Mouse (Mus musculus): ENCODE measurements around the gene Robo3.
A peak's percentile ranks its signal among the peaks of the same experiment; 100 is the strongest.

Robo3 gene

DNA sequence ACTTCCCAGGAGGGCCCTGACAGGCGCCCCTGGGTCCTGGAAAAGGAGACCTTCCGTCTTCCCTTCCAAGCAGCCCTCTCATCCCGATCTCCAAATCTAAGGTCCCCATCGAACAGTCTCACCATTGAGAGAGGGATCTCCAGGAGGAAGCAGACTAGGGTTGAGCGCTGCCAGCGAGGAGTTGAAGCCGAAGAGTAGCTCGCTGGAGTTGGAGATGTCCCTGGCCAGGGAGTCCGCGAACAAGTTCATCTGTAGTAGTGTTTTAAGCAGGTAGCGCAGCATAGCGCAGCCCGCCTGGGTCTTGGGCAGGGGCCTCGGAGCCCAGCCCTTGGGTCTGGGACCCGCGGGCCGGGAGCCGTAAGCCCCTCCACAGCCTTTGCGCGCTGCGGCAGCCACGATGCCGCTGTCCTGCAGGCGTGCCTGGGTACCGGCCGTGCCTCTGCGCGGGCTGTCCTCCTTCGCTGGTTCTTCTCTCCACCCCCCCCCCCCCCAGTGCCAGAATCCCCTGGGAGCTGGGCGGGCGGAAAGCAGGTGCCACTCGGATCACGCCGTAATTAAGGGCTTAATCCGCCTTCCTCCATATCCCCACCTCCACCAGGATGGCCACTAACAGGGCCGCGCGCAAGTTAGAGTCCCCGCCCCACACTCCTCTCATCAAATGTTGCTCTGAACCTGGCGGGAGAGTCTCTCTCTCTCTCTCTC lies at the start of gene Robo3:
Robo3 (minus strand) TSS at position 527 of the 702 bp plus-strand sequence.
- DNase-seq, result no peak

DNA sequence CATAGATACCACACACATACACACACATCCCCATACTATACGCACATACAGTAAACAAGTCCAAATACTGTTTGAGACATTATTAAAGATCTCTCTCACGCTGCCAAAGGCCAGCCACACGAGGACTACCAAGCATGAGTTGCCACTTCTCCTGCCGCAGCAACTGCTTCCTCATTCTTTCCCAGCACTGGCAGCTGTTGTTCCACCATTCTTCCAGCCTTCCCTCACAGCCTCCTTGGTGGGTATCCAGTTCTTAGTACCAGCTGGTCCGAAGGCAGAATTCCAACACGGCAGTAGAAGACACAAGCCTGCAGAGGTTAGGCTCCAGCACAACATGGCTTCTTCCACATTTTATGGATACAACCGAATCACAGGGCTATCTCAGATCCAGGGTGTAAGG lies 41.9 kb upstream of the Robo3 start:
- no peak for DNase-seq

DNA sequence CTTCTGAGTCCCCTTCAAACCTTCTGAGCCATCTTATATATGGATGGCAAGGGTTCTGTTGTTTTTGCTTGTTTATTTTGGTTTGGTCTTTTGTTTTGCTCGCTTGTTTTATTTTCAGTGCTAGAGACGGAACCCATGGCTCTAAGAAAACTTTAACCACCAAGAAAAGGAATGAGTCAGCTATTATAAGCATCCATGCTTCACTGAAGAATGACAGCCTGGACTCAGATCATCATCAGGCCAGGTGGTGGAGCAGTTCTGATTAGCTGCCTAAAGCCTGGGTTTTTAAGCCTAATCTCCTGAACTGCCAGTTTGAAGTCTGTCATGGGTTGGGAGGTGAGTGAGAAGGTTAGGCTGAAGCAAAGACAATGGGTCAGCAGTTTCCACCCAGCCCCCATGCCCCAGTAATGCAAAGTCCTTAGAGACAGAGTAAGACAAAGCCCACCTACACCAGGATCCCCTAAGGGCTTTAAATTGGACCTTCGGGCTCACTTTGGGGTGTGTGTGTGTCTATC lies 40.6 kb upstream of the Robo3 start:
- no peak for DNase-seq

DNA sequence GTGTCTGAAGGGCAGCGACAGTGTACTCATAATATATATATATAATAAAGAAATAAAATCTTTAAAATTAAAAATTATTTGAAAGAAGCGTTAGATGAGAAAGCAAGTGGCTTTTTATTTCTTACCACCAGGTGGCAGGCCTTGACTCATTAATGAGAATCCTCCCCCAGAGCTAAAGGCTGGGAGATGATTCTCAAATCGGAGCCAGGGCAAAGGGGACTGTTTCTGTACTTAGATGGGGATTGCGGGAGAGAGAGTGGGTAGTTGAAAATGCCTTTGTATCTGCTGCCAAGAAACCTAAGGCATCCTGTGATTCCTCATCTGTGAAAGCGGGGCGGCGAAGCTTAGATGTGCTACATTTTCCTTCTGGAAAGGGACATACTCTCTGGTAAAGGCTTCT lies 29.7 kb upstream of the Robo3 start:
- peak; percentile 43 for DNase-seq

DNA sequence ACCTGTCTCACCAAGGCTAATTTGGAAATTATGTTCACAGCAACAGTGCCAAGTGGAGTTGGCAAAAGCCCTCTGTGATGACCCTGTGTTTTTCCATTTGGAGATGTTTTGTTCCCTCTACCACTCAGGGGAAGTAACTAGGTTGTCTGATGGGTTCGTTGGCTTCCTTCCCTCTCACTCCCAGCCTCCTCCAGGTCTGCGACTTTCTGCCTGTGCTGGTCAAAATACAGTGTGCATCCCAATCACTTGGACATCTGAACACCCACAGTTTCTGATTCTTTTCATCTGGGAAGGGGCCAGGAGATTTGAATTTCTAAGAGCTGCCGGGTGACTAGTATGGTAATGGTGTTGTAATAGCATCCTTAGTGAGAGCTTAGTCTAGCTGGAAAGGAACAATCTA lies 28.5 kb upstream of the Robo3 start:
- DNase-seq, result no peak

DNA sequence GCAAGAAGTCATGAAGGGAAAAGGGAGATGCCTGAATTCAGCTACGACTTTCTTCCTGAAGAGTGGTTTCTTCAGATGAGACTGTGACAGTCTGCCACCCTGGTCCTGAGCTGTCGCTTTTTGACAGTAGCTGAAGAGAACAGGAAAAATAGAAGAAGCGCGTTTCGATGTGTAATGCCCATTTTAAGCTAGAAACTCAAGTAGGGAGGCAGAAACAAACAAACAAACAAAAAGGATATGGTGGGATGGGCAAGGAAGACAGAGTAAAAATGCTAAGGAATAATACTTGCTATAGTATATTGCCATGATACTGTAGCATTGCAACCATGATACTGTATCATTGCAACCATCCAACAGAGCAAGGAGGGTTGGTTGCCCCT lies 27.9 kb upstream of the Robo3 start:
- DNase-seq, result no peak

DNA sequence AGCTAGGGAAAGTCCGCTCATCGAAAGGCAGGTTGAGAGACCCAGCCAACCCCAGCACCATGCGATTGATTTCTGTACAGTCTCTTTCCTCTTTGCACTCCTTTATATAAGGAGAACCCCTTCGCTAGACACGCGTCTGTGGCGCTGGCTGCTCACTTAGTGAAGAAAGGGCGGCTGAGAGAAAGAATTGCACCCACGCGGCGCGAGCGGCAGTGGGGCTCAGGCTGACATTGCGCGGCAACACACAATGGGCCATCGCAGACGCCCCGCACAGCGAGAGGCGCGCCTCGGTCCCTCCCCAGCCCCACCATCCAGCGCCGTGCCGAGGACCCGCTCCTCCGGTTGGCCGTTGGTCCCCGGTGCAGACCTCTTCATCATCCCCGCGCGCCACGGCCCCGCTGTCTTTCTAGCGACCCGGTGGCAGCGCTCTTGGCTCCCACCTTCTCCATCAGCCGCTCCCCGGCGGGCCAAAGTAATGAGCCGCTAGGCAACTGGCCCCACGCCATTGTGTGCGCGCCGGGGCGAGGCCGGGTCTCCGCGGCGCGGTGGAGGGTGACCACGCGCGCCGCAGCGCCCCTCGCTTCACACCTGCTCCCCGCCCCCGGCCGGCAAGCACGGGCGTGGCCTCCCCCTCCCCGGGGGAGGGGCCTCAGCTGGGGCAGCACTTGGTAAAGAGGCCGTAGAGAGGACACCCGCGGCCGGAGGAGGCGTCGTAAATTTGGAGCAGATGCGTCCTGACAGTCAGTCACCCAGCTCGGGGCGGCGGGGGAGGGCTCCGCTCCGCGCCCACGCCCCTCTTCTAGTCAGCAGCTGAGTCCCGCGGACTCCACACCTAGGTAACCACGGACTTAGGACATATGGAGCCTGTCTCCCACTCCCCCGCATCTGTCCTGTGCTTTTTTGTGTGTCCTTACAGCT lies 27.3 kb upstream of the Robo3 start:
- peak; percentile 43 for DNase-seq

DNA sequence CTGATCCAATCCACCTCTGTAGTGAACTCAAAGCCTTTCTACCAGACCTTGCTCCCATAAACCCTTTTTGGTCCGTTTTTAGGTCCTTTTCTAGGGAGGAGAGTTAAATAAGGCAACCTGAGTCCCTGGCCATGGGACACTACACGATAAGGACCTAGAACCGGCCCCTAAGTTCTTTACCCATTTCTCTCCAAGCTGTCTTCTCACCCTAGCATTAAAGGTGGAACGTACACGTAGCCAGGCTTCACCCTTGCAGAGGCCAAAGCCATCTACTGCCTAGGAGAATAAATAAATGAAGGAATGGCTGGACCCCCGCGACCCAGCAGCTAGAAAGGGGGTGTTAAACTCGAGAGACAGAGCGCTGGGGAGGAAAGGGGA lies 26.6 kb upstream of the Robo3 start:
- DNase-seq, result no peak

DNA sequence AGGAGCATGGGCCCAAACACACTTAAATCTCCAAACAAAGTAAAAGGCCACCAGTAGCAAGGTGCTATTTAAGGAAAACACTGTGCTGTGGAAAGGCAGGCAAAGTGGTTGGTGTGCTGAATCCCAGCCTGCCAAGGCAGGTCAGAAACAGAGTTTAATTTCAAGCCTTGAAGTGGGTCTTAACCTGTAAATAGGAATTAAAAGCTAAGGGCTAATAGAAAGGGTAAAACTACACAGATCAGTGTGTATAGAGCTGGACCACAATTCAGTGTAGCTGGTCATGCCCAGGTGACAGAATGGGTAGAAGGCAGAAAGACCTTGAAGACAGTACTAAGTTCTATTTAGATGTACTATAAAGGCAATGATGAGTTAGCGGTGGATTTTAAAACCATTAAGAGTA lies 24.1 kb upstream of the Robo3 start:
- no peak for DNase-seq

DNA sequence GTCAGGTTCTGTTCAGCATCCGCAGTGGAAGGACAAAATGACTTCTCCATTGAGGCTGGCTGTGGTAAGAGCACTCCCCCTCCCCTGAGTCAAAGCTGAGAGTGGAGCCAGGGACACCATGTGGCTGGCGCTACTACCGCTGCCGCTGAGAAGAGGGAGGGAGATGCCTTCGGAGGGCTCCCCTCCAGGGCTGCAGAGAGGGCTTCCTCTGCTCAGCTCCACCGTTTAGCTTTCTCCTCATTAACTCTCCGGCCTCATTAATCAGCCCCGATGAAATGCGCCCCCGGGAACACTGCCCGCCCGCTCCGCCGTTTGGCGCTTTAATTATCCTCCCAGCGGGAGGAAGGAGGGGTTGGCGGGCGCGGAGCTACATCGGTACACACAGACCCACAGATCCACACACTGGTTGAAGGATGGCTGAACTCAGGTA lies 23.4 kb upstream of the Robo3 start:
- DNase-seq, result peak; percentile 67

DNA sequence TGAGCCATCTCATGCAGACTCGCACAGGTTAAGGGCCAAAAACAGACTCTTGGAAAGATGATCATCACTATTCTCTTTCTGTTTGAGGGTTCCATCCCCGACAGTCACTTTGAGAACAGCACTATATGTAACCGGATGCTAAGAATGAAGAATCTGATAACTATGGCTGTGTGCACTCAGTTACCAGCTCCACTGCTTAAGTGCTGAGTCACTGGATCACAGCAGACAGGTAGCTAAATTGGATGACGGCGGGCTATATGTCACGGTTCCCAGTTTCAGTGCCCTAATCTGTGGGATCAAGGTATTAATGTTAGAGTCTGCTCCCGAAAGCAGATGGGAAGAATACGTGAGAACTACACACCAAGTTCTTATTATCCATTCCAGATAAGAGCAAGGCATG lies 22.8 kb upstream of the Robo3 start:
- DNase-seq, result no peak

DNA sequence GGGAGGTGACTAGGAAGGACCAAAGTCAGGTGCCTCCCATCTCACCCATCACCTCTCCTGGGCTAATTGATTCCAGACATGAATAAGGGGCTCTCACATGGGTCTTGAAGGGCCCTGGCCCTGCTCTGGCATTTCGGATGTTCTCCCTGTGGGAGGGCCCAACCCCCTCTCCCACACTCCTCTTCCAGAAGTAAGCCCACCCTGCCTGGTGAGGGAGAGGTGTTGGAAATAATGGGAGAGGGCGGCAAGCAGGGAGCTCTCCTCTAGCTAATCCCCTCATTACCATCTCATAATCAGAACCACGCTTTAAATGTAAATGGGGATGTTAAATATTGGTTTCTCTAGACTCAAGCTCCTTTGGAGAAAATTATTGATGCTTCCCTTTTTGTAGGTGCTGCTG lies 21.9 kb upstream of the Robo3 start:
- DNase-seq, result no peak

DNA sequence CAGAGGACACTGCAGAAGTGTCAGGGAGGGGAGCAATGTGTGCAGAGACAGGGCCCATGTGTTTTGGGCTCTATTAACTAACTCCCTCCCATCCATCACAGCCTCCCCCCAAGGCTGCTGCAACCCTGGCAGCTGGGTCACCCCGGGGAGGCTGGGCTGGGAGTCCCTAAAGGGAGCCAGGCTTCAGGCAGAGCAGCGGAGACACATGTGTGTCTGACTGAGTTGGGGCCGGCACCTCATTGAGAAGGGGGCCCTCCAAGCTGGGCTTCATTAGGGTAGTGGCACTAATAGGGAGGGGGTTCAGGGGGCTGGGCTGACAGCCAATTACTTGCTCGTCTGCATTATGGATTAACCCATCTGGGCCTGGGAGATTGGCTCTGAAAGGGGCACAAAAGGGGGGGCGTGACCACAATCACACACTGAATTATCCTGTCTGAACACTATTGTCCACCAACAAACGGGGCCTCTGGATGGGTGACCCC lies 21.0 kb upstream of the Robo3 start:
- no peak for DNase-seq

DNA sequence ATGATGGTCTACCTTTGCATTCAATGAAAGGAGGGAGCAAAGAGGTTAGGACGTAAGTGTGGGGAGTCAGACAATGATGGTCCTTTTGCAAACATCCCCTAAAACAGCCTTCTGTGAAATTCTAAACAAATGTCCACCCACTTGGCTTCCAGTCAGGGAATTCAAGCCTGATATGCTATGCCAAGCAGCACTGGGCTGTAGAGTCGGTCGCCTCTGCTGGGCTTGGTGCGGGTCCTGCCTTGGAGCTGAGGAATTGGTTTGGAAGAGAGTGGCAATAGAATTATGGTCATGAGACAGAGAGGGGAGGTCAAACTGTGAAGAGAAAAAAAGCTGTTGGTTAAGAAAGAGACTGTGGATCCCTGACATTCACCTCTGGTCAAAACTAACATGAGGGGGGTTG lies 20.3 kb upstream of the Robo3 start:
- no peak for DNase-seq

DNA sequence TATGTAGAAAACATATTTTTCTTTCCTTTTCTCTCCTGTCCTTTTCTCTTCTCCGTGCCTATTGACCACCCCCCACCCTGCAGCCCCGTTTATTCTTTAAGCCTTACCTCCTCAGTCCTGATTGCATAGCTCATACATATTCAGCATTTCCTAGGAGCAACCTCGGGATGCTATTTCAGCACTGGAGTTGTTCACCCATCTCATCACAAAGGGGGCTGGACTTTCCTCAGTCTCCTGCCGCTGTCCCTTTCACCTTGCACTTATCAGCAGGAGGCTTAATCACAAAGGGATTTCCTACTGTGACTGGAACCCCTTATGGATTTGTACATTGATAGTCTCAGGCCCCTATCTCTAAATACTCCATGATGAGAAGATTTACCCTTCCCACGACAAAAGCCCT lies 19.4 kb upstream of the Robo3 start:
- DNase-seq, result no peak

DNA sequence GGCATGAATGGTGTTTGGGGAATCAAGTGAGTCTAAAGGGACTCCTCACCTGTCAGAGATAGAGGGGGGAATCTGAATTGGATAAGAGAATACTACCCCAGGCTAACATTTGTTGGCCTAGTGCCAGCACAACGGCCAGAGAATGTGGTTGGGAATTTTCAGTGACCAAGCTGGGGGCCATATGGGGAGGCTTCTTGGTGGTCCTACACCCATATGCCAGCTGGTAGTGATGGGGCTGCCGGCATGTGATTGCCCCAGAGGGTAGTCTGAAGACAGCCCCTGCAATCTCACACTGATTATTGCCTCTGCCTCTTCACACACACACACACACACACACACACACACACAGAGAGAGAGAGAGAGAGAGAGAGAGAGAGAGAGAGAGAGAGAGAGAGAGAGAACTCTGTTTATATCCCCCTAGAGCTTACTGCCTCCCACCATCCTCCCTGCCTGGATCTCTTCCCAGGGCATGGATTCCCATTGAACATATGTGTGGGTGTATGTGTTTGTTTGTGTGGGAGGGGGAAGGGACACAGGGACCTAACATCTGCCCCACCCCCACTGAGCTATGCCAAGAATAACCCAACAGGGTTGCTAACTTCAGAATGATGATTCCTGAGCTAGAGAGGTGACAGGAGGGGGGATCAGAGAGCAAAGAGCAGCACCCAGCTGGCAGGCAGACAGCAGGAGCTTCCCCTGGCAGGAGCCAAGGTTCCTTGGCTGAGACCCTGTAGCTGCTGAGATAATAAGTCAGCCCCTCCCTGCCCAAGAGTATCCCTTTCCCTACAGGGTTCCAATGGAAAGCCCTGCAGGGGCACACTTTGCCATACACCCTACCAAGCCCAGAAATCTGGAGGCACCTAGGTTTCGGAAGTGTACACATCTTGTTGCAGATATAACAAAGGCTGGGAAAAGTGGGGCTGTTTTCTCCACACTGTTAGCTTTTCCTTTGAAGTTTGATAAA lies 5.0 kb upstream of the Robo3 start:
- no peak for DNase-seq

DNA sequence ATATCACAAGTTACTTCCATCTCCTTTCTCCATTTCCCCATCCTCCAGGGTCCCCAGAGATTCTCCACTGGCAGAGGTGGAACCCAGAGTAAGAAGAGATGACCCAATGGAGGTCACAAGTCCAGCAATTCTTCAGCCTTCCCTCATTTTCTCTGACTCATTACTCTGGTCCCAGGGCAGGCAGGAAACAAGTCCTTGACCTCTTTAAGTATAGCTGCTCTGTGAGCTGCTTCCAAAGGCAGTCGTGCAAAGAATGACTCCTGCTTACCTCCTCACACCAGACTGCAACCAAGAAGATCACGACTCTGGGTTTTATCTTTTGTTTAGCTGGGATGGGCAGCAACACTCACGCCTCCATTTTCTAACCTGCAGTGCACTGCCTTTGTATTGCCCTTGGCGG lies 2.6 kb upstream of the Robo3 start:
- no peak for DNase-seq

DNA sequence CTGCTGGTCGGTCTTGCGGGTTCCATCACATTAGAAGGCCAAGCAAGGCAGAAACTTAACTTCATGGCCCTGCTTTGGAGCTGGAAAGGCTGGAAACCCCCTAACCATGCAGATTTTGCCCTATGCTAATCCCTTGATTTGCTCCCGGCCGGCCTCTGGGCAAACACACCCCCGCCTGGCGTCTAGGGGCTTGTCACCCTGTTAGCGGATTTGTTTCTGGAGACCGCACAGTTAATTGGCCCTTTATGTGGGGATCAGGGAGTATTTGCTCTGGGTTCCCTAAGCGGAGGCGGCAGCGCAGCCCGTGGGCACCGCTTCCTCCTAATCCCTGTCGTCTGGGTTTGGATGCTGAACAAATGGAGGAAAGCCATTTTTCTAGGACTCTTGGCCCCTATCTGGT lies 1.9 kb upstream of the Robo3 start:
- DNase-seq, result no peak

DNA sequence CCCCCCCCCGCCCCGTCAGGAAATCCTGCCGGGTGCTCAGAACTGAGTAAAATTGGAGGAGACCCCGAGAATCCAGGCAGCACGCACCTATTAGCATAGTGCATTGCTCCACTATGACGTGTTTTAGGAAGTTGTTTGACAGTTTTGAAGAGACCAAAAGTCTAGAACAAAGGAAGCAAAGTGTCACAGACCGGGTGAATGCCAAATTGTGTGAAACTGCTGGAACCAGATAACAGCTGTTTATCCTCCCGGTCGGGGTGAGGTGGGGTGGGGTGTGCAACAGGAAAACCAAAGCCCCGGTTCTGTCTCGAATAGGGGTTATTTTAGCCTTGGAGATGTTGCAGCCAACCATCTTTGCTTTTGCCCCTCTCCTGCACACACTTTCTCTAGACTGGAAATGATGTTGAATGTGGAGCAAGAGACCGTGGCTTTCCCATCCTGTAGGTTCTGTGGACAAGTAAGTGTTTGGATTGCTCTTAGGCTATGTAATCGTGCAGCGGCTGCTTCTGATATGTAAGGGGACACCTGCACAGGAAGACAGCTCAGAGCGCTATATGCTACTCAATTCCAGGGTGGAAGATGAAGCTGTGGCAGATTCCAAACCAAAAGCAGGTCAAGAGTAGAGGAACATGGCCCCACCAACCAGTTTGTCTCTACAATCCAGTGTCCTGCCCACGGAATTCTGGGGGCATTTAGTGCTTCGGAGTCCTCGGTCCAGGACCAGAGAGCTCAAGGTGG lies 946 bp upstream of the Robo3 start:
- DNase-seq, result no peak

DNA sequence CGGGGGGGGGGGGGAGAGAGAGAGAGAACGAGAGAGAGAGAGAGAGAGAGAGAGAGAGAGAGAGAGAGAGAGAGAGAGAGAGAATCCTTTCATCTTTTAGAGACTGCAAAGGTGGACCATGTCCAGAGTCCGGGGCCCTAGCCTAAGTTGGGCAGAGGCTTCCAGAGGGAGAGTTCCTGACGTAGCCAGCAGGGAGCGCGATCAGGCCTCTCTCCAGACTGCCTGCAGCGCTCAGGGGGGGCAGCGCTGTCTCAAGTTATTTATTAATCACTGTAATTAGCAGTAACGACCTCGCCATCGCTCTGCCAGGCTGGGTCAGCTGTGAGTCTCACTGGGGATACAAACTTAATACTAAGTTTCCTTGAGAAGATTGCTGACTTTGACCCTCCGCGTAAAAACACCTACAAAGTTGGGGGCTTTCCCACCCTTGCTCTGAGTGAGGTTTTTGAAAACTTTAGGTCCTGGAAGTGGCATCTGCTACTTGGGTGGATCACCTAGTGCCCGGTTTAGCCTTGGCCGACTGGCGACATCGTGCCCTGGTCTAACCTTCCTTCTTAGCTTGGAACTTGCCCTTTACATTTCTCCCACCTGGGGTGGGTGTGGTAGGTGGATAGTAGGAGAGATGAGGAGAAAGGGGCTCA lies 900 bp downstream of the Robo3 start:
- no peak for DNase-seq

DNA sequence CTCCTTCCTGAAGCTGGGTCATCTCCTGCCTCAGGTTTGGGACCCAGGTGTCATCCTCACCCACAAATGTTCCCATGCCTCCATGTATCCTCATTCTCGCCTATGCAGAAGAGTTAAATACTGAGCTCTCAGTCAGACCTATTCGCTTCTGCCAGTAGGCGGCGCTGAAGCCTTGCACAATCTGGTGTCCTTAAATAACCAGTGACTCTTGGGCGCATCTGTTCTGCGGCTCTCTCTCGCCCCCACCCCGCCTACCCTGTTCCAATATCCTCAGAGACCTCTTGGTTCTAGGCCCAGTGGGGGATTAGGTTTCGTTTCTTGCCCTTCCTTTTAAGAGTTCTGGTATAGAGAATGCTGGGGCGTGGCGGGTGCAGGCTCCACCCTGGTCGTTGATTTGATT lies 2.5 kb downstream of the Robo3 start:
- DNase-seq, result peak; percentile 74

DNA sequence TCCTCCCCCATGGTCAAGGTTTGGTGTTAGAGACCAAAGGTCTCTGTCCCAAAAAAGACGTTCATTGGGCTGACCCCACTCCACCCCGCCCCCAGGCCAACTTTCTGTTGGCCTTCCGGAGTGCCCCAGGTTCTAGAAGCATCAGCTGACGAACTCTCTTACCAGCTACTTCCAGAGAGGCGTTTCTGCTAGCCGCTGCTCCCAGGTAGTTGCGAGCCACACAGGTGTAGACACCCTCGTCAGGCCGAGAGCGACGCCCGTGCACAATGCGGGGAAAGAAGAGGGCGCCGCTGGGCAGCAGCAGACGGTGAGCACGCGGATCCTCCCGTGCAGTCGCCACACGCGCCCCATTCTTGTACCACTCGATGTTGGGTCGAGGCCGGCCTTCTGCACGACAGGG lies 3.7 kb downstream of the Robo3 start:
- DNase-seq, result no peak
